ENCODE assay signal across 10 mouse cellular contexts in genomic region chr1:163725106-163725759, GRCm38 (mm10). TPM values are rescaled to one million over a fixed set of nuclear protein-coding genes. Genes with fewer than 3 reads are reported as not detected.
A peak's percentile ranks its signal among the peaks of the same experiment; 100 is the strongest.
DNase-seq lines count a peak whose midpoint lies in the region; ATAC-seq and TF ChIP-seq lines count a peak whose summit lies in the region.
"Had no signal": no experiment of that assay in that cellular context is flagged by ENCODE, and none has a peak within 500 bp of the region (broad histone marks: within the 10 kb centered on the region; RNA-seq: fewer than 3 reads in every experiment).

Gene Mettl11b, minus strand, starts transcription at chr1:163725232.

- H3K27ac ChIP-seq in lung, embryonic 16.5 days (ENCODE audit: low read length) = 0 out of 2 replicates have a peak within 1 kb of the TSS, but pooled peaks have one; percentile 1
- H3K27ac ChIP-seq in gastrocnemius, adult 2 months = peak within 1 kb of the TSS; percentile 90
- no peak within 1 kb of the TSS; the same call in 1 of the 2 replicates for H3K27ac ChIP-seq in hindbrain, embryonic 12.5 days
- no peak within 1 kb of the TSS for H3K27ac ChIP-seq in liver, embryonic 12.5 days

- peak; percentile 68 for ATAC-seq in lung, embryonic 16.5 days (ENCODE audit: low read depth)
- ATAC-seq in hindbrain, embryonic 12.5 days (ENCODE audit: low FRiP score) = no peak
- no peak for ATAC-seq in liver, embryonic 12.5 days
- ATAC-seq in activated CD4-positive, CD25-positive, alpha-beta regulatory T cell, adult 4 months = no peak

- H3K4me3 ChIP-seq in lung, embryonic 16.5 days (ENCODE audit: low read length) = no peak within 1 kb of the TSS
- peak within 1 kb of the TSS; percentile 71 for H3K4me3 ChIP-seq in gastrocnemius, adult 2 months
- H3K4me3 ChIP-seq in hindbrain, embryonic 12.5 days = no peak within 1 kb of the TSS
- no peak within 1 kb of the TSS for H3K4me3 ChIP-seq in liver, embryonic 12.5 days
- H3K4me3 ChIP-seq: myocyte had no signal

- DNase-seq in lung, adult 18-20 months = no peak
- peak; percentile 80 for DNase-seq in gastrocnemius, adult 2 months
- peak; percentile 6 to 15 for DNase-seq in right cerebral cortex, postnatal 36 days (ENCODE audit: low spot score in 2 of 2)
- no peak for DNase-seq in kidney, postnatal 10 days

- H3K27me3 ChIP-seq in lung, embryonic 16.5 days (ENCODE audit: control insufficient read depth, insufficient read depth, low read depth, low read length) = no peaks in the 10 kb centered on the region
- H3K27me3 ChIP-seq in hindbrain, embryonic 12.5 days = no peaks in the 10 kb centered on the region
- no peaks in the 10 kb centered on the region for H3K27me3 ChIP-seq in liver, embryonic 12.5 days (replicated peaks)

- no peaks in the 10 kb centered on the region; the same call in 1 of the 2 replicates for H3K4me1 ChIP-seq in lung, embryonic 16.5 days (replicated peaks; ENCODE audit: control insufficient read depth, insufficient read depth, low read length)
- H3K4me1 ChIP-seq in hindbrain, embryonic 12.5 days = peaks cover 10% of the 10 kb centered on the region
- no peaks in the 10 kb centered on the region for H3K4me1 ChIP-seq in liver, embryonic 12.5 days

- no peaks in the 10 kb centered on the region for H3K9me3 ChIP-seq in lung, embryonic 16.5 days (ENCODE audit: control insufficient read depth, low read length)
- no peaks in the 10 kb centered on the region for H3K9me3 ChIP-seq in hindbrain, embryonic 12.5 days (replicated peaks)
- H3K9me3 ChIP-seq in liver, embryonic 12.5 days (replicated peaks) = no peaks in the 10 kb centered on the region
- H3K9me3 ChIP-seq: G1E had no signal

- peak within 1 kb of the TSS; percentile 28 for H3K4me2 ChIP-seq in lung, embryonic 16.5 days (ENCODE audit: low read depth, low read length)
- H3K4me2 ChIP-seq in hindbrain, embryonic 12.5 days (replicated peaks) = peak within 1 kb of the TSS; percentile 27
- H3K4me2 ChIP-seq in liver, embryonic 12.5 days = no peak within 1 kb of the TSS

- intact Hi-C loops in gastrocnemius, adult 2 months (cut with DNase I) = no loop called here

- no peak for TF ChIP-seq CTCF in gastrocnemius, adult 2 months (IDR thresholded peaks at IDR 0.05)

- H3K36me3 ChIP-seq in lung, embryonic 16.5 days (ENCODE audit: control insufficient read depth, insufficient read depth, low read length) = no peaks in the 10 kb centered on the region
- no peaks in the 10 kb centered on the region for H3K36me3 ChIP-seq in hindbrain, embryonic 12.5 days
- H3K36me3 ChIP-seq in liver, embryonic 12.5 days = no peaks in the 10 kb centered on the region
- H3K36me3 ChIP-seq: G1E had no signal

- 37% methylated on average over 9 of the region's 9 CpGs for WGBS in lung, embryonic 16.5 days
- 31% methylated on average over 9 of the region's 9 CpGs for WGBS in hindbrain, embryonic 12.5 days
- WGBS in liver, embryonic 12.5 days (ENCODE audit: insufficient replicate concordance) = 55% methylated on average over 9 of the region's 9 CpGs

- H3K9ac ChIP-seq in lung, embryonic 16.5 days (ENCODE audit: low read length) = no peak within 1 kb of the TSS
- no peak within 1 kb of the TSS for H3K9ac ChIP-seq in hindbrain, embryonic 12.5 days
- no peak within 1 kb of the TSS for H3K9ac ChIP-seq in liver, embryonic 12.5 days

RNA-seq across cellular contexts. Expression of gene Mettl11b, which starts in this region (rescaled TPM):
- 0.59 and 0.92 TPM in 2 replicates for polyA plus RNA-seq in lung, embryonic 16.5 days (2015; fragmentation: Nextera tagmentation; extraction: Ambion mirVana)
- total RNA-seq in gastrocnemius, adult 2 months (2021) = 10 to 100 TPM; 19.6 to 28.1 TPM
- 1.6 and 1.9 TPM in 2 replicates for polyA plus RNA-seq in hindbrain, embryonic 12.5 days (2016; fragmentation: Nextera tagmentation; extraction: Ambion mirVana)
- polyA plus RNA-seq in liver, embryonic 12.5 days (2016; fragmentation: Nextera tagmentation; extraction: Ambion mirVana) = not detected in 2 replicates
- polyA plus RNA-seq in activated CD4-positive, CD25-positive, alpha-beta regulatory T cell, adult 4 months (2017; shearing (Covaris generic)) = not detected
- total RNA-seq: G1E had no signal
- polyA plus RNA-seq: G1E, myocyte had no signal

Comparison
In these comparisons a context has a peak if more than half of its experiments do, and no peak if none do; other contexts are left out.
1. Peak in ATAC-seq, H3K27ac ChIP-seq and H3K4me2 ChIP-seq in lung, embryonic 16.5 days; RNA of the gene not detected or under 1 TPM.
2. DNase-seq: peak in gastrocnemius, adult 2 months (single experiment) and right cerebral cortex, postnatal 36 days (2 of 2); none in lung, adult 18-20 months (0 of 2) and kidney, postnatal 10 days (single experiment).